8 mouse cellular contexts compared by ENCODE assay signal in the genomic region with DNA sequence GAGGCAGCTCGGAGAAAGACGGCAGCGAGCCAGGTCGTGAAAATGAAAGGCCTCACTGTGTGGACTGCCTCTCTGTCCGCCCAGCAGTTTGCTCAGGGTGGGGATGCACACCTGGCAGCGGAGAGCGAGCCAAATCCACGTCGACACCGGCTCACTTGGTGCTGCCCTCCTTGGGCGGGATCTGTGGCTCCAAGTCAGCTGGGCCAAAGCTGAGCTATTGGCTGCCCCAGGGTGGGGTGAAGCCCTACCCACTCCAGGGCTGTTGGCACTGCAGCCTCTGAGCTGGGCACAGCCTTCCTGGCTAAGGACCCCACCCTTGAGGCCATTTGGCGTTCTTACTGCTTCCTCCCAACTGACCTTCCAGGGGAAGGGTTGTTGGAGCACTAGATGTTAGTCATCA. TPM values are rescaled to one million over a fixed set of nuclear protein-coding genes. Genes with fewer than 3 reads are reported as not detected.
DNase-seq lines count a peak whose midpoint lies in the region; ATAC-seq and TF ChIP-seq lines count a peak whose summit lies in the region.

No protein-coding gene starts in this region.

- H3K36me3 ChIP-seq in forebrain, embryonic 16.5 days (ENCODE audit: control insufficient read depth, insufficient read depth) = peaks cover 25% of the 10 kb centered on the region
- H3K36me3 ChIP-seq in intestine, embryonic 16.5 days (ENCODE audit: control insufficient read depth, insufficient read depth, low read length) = peaks cover 24% of the 10 kb centered on the region
- H3K36me3 ChIP-seq in liver, embryonic 12.5 days = peaks cover 66% of the 10 kb centered on the region
- peaks cover 5% of the 10 kb centered on the region for H3K36me3 ChIP-seq in myocyte (ENCODE audit: control insufficient read depth, insufficient read depth)
- peaks cover 23% of the 10 kb centered on the region for H3K36me3 ChIP-seq in thymus, adult 2 months (ENCODE audit: control insufficient read depth, insufficient read depth, low read length)

- ATAC-seq in forebrain, embryonic 16.5 days = no peak
- ATAC-seq in intestine, embryonic 16.5 days = peak; percentile 67
- peak; percentile 27 for ATAC-seq in liver, embryonic 12.5 days

- WGBS in forebrain, embryonic 16.5 days = 3% methylated on average over 12 of the region's 12 CpGs
- 4% methylated on average over 12 of the region's 12 CpGs for WGBS in intestine, embryonic 16.5 days
- 9% methylated on average over 12 of the region's 12 CpGs for WGBS in liver, embryonic 12.5 days (ENCODE audit: insufficient replicate concordance)
- 1% methylated on average over 12 of the region's 12 CpGs for WGBS in thymus, adult 2 months

- H3K9ac ChIP-seq in forebrain, embryonic 16.5 days (replicated peaks; ENCODE audit: low read depth, low read length) = peak overlapping the region; percentile 87
- H3K9ac ChIP-seq in intestine, embryonic 16.5 days (ENCODE audit: low read depth, low read length) = peak overlapping the region; percentile 87
- peak overlapping the region; percentile 85 for H3K9ac ChIP-seq in liver, embryonic 12.5 days

- intact Hi-C loops in gastrocnemius, postnatal 14 days (cut with DNase I; ENCODE audit: low total_unique reads) = no loop called here

- H3K9me3 ChIP-seq in forebrain, embryonic 16.5 days (ENCODE audit: control insufficient read depth, low read length) = no peaks in the 10 kb centered on the region
- no peaks in the 10 kb centered on the region for H3K9me3 ChIP-seq in intestine, embryonic 16.5 days (ENCODE audit: control insufficient read depth, low read length)
- H3K9me3 ChIP-seq in liver, embryonic 12.5 days (replicated peaks) = no peaks in the 10 kb centered on the region

- no peak overlapping the region for H3K27ac ChIP-seq in forebrain, embryonic 16.5 days (ENCODE audit: low read length)
- H3K27ac ChIP-seq in intestine, embryonic 16.5 days (ENCODE audit: low read length) = peak overlapping the region; percentile 90
- H3K27ac ChIP-seq in liver, embryonic 12.5 days = peak overlapping the region; percentile 76
- H3K27ac ChIP-seq in thymus, adult 2 months (ENCODE audit: control insufficient read depth, insufficient read depth, low read length) = 0 out of 2 replicates have a peak overlapping the region, but pooled peaks have one; percentile 17

- DNase-seq in gastrocnemius, postnatal 14 days = peak; percentile 51
- no peak for DNase-seq in gastrocnemius, postnatal 10 days
- DNase-seq in cerebellum, adult 11-12 months = peak; percentile 83
- DNase-seq in thymus, adult 2 months = peak; percentile 33

- peak overlapping the region; percentile 68 for H3ac ChIP-seq in myocyte (ENCODE audit: control insufficient read depth, insufficient read length)

- TF ChIP-seq POLR2A in myocyte (IDR thresholded peaks at IDR 0.05; ENCODE audit: insufficient read length, low read depth) = peak; percentile 96
- TF ChIP-seq POLR2A in thymus, adult 2 months (IDR thresholded peaks at IDR 0.05; ENCODE audit: control insufficient read depth, extremely low read depth, insufficient read depth, low read length, poor library complexity) = no peak

- peaks cover 16% of the 10 kb centered on the region for H3K4me1 ChIP-seq in forebrain, embryonic 16.5 days (replicated peaks; ENCODE audit: control insufficient read depth, insufficient read depth, low read length)
- H3K4me1 ChIP-seq in intestine, embryonic 16.5 days (ENCODE audit: control insufficient read depth, insufficient read depth, low read length) = peaks cover 18% of the 10 kb centered on the region
- H3K4me1 ChIP-seq in liver, embryonic 12.5 days = peaks cover 46% of the 10 kb centered on the region
- peaks cover 11% of the 10 kb centered on the region for H3K4me1 ChIP-seq in thymus, adult 2 months (replicated peaks; ENCODE audit: control insufficient read depth, insufficient read depth, low read length)

- H3K4me2 ChIP-seq in forebrain, embryonic 16.5 days (ENCODE audit: low read length) = peak overlapping the region; percentile 96
- H3K4me2 ChIP-seq in intestine, embryonic 16.5 days (ENCODE audit: low read depth, low read length) = peak overlapping the region; percentile 88
- H3K4me2 ChIP-seq in liver, embryonic 12.5 days = peak overlapping the region; percentile 99
- H3K4me2 ChIP-seq in myocyte (ENCODE audit: low read depth) = peak overlapping the region; percentile 95

- H3K4me3 ChIP-seq in forebrain, embryonic 16.5 days (replicated peaks; ENCODE audit: low read length) = peak overlapping the region; percentile 88
- peak overlapping the region; percentile 81 for H3K4me3 ChIP-seq in intestine, embryonic 16.5 days (ENCODE audit: low read length)
- peak overlapping the region; percentile 81 for H3K4me3 ChIP-seq in liver, embryonic 12.5 days
- H3K4me3 ChIP-seq in myocyte = peak overlapping the region; percentile 97
- peak overlapping the region; percentile 54 for H3K4me3 ChIP-seq in thymus, adult 2 months (ENCODE audit: control insufficient read depth, insufficient read depth, low read length)

- H3K79me2 ChIP-seq in myocyte (ENCODE audit: control insufficient read depth, insufficient read depth) = no peaks in the 10 kb centered on the region

- TF ChIP-seq CTCF in thymus, adult 2 months (IDR thresholded peaks at IDR 0.05; ENCODE audit: borderline replicate concordance, control insufficient read depth, extremely low read depth, insufficient read depth, low read length, poor library complexity) = no peak

- H3K27me3 ChIP-seq in forebrain, embryonic 16.5 days (replicated peaks; ENCODE audit: control insufficient read depth, insufficient read depth, low read length) = no peaks in the 10 kb centered on the region
- no peaks in the 10 kb centered on the region for H3K27me3 ChIP-seq in intestine, embryonic 16.5 days (replicated peaks; ENCODE audit: control insufficient read depth, insufficient read depth, low read length)
- no peaks in the 10 kb centered on the region for H3K27me3 ChIP-seq in liver, embryonic 12.5 days (replicated peaks)
- no peaks in the 10 kb centered on the region for H3K27me3 ChIP-seq in myocyte (ENCODE audit: control insufficient read depth, insufficient read depth, insufficient read length)
- H3K27me3 ChIP-seq in thymus, adult 2 months (ENCODE audit: control insufficient read depth, insufficient read depth, low read length) = no peaks in the 10 kb centered on the region

TF ChIP-seq in myocyte, 11 proteins besides CTCF, POLR2A, EP300 and RAD21 (continues in another document):
- peak in 2 of 3 experiments; percentile 67 to 73 for TF ChIP-seq MYOG (IDR thresholded peaks at IDR 0.05; ENCODE audit: control insufficient read depth in 1 of 3, insufficient read depth in 1 of 3, insufficient read length in 2 of 3, low read depth in 2 of 3)
- TF ChIP-seq REST (IDR thresholded peaks at IDR 0.05; ENCODE audit: insufficient read depth, insufficient read length) = no peak
- TF ChIP-seq SRF (IDR thresholded peaks at IDR 0.05; ENCODE audit: control insufficient read depth, insufficient read length, low read depth) = peak; percentile 53
- TF ChIP-seq MYOD1 (IDR thresholded peaks at IDR 0.05; ENCODE audit: control insufficient read depth in 1 of 3, insufficient read length in 2 of 3, low read depth in 2 of 3) = peak in 2 of 3 experiments; percentile 71 to 90
- peak; percentile 98 for TF ChIP-seq POLR2AphosphoS2 (IDR thresholded peaks at IDR 0.05; ENCODE audit: insufficient read length, low read depth)

RNA-seq across cellular contexts. Expression of gene Gale, which starts 0.9 kb away (rescaled TPM):
- 1 to 10 TPM; 1.2 to 2.1 TPM for total RNA-seq in gastrocnemius, postnatal 14 days (2021)
- 1 to 10 TPM; 2.8 to 4.0 TPM for total RNA-seq in gastrocnemius, postnatal 10 days (2021)
- polyA plus RNA-seq in forebrain, embryonic 16.5 days (2015; fragmentation: Nextera tagmentation; extraction: Ambion mirVana) = 34.7 and 44.1 TPM in 2 replicates
- 127 and 130 TPM in 2 replicates for polyA plus RNA-seq in intestine, embryonic 16.5 days (2015; fragmentation: Nextera tagmentation; extraction: Ambion mirVana)
- polyA plus RNA-seq in liver, embryonic 12.5 days (2016; fragmentation: Nextera tagmentation; extraction: Ambion mirVana) = 36.0 and 41.2 TPM in 2 replicates
- polyA plus RNA-seq in myocyte (2012; fragmentation: generic; extraction: Trizol) = 51.3 TPM
- polyA plus RNA-seq in thymus, adult 2 months (2012; rRNA removed) = 37.0 and 38.4 TPM in 2 replicates

RNA-seq across cellular contexts. Expression of gene Lypla2, which starts 8.0 kb away (rescaled TPM):
- 10 to 100 TPM; 28.9 to 29.2 TPM for total RNA-seq in gastrocnemius, postnatal 14 days (2021)
- 10 to 100 TPM; 31.4 to 35.0 TPM for total RNA-seq in gastrocnemius, postnatal 10 days (2021)
- polyA plus RNA-seq in forebrain, embryonic 16.5 days (2015; fragmentation: Nextera tagmentation; extraction: Ambion mirVana) = 169 and 197 TPM in 2 replicates
- 111 and 115 TPM in 2 replicates for polyA plus RNA-seq in intestine, embryonic 16.5 days (2015; fragmentation: Nextera tagmentation; extraction: Ambion mirVana)
- polyA plus RNA-seq in liver, embryonic 12.5 days (2016; fragmentation: Nextera tagmentation; extraction: Ambion mirVana) = 59.5 and 61.7 TPM in 2 replicates
- 60.9 TPM for polyA plus RNA-seq in myocyte (2012; fragmentation: generic; extraction: Trizol)
- polyA plus RNA-seq in thymus, adult 2 months (2012; rRNA removed) = 214 and 224 TPM in 2 replicates

RNA-seq across cellular contexts. Expression of gene Hmgcl, which starts 18.2 kb away (rescaled TPM):
- total RNA-seq in gastrocnemius, postnatal 14 days (2021) = 10 to 100 TPM; 47.2 to 56.6 TPM
- total RNA-seq in gastrocnemius, postnatal 10 days (2021) = 10 to 100 TPM; 43.7 to 49.2 TPM
- polyA plus RNA-seq in forebrain, embryonic 16.5 days (2015; fragmentation: Nextera tagmentation; extraction: Ambion mirVana) = 62.2 and 67.9 TPM in 2 replicates
- polyA plus RNA-seq in intestine, embryonic 16.5 days (2015; fragmentation: Nextera tagmentation; extraction: Ambion mirVana) = 147 and 165 TPM in 2 replicates
- 67.4 and 71.1 TPM in 2 replicates for polyA plus RNA-seq in liver, embryonic 12.5 days (2016; fragmentation: Nextera tagmentation; extraction: Ambion mirVana)
- 44.1 TPM for polyA plus RNA-seq in myocyte (2012; fragmentation: generic; extraction: Trizol)
- polyA plus RNA-seq in thymus, adult 2 months (2012; rRNA removed) = 46.4 and 53.1 TPM in 2 replicates

RNA-seq across cellular contexts. Expression of gene Pithd1, which starts 22.6 kb away (rescaled TPM):
- 10 to 100 TPM; 20.4 to 21.4 TPM for total RNA-seq in gastrocnemius, postnatal 14 days (2021)
- 10 to 100 TPM; 22.0 to 23.5 TPM for total RNA-seq in gastrocnemius, postnatal 10 days (2021)
- 56.0 and 56.1 TPM in 2 replicates for polyA plus RNA-seq in forebrain, embryonic 16.5 days (2015; fragmentation: Nextera tagmentation; extraction: Ambion mirVana)
- 41.3 and 47.2 TPM in 2 replicates for polyA plus RNA-seq in intestine, embryonic 16.5 days (2015; fragmentation: Nextera tagmentation; extraction: Ambion mirVana)
- polyA plus RNA-seq in liver, embryonic 12.5 days (2016; fragmentation: Nextera tagmentation; extraction: Ambion mirVana) = 115 and 121 TPM in 2 replicates
- polyA plus RNA-seq in myocyte (2012; fragmentation: generic; extraction: Trizol) = 35.2 TPM
- polyA plus RNA-seq in thymus, adult 2 months (2012; rRNA removed) = 140 and 171 TPM in 2 replicates

RNA-seq across cellular contexts. Expression of gene Fuca1, which starts 43.9 kb away (rescaled TPM):
- total RNA-seq in gastrocnemius, postnatal 14 days (2021) = 10 to 100 TPM; 20.6 to 27.8 TPM
- total RNA-seq in gastrocnemius, postnatal 10 days (2021) = 10 to 100 TPM; 36.1 to 41.4 TPM
- polyA plus RNA-seq in forebrain, embryonic 16.5 days (2015; fragmentation: Nextera tagmentation; extraction: Ambion mirVana) = 52.9 and 58.8 TPM in 2 replicates
- polyA plus RNA-seq in intestine, embryonic 16.5 days (2015; fragmentation: Nextera tagmentation; extraction: Ambion mirVana) = 214 and 254 TPM in 2 replicates
- 22.2 and 23.8 TPM in 2 replicates for polyA plus RNA-seq in liver, embryonic 12.5 days (2016; fragmentation: Nextera tagmentation; extraction: Ambion mirVana)
- 29.8 TPM for polyA plus RNA-seq in myocyte (2012; fragmentation: generic; extraction: Trizol)
- 37.5 and 43.5 TPM in 2 replicates for polyA plus RNA-seq in thymus, adult 2 months (2012; rRNA removed)
